Mouse (Mus musculus): ENCODE data around the gene Hmgb2.

DNA sequence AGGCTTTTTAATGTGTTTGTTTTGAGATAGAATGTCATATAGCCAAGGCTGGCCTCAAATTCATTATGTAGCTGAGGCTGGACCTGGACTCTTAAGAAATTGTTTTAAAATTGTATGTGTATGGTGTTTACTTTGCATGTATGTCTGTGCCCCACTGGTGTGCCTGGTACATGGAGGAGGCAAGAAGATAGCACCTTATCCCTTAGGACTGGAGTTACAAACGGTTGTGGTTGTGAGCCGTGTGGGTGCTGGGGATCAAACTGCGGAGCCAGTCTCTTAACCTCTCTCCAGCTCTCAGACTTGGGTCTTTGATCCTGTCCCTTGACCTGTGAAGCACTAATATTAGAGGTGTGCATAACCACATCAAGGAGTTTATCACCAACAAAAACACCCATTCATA is 35.1 kb downstream of the Hmgb2 start:
- TF ChIP-seq CTCF (conservative IDR thresholded peaks at IDR 0.05 in 1 of 2, IDR thresholded peaks at IDR 0.05 in 1 of 2; ENCODE audit: low read depth in 2 of 2, low read length in 2 of 2) (no peak), SIN3A (IDR thresholded peaks at IDR 0.05; ENCODE audit: low read length) (no peak), NELFE (IDR thresholded peaks at IDR 0.05; ENCODE audit: low read depth, low read length) (no peak), POLR2AphosphoS2 (IDR thresholded peaks at IDR 0.05; ENCODE audit: low read depth, low read length) (no peak), HCFC1 (IDR thresholded peaks at IDR 0.05; ENCODE audit: low read depth, low read length) (no peak), JUND (conservative IDR thresholded peaks at IDR 0.05; ENCODE audit: low read depth, low read length) (no peak), UBTF (IDR thresholded peaks at IDR 0.05; ENCODE audit: low read depth, low read length) (no peak)
